Mouse (Mus musculus) forebrain, embryonic 14.5 days (tissue): ENCODE data around the gene Pop5. TPM values are rescaled to one million over a fixed set of nuclear protein-coding genes. Genes with fewer than 3 reads are reported as not detected.

Source experiments
- ATAC-seq: fragments of 200-750 bp; cut with Nextera tagmentation; 2 replicates; pipeline ENCODE4 v1.8.0; 2017; ENCODE audit warnings: mild to moderate bottlenecking, moderate library complexity
- DNase-seq: peaks from one replicate; pipeline ENCODE4 v3.0.0-alpha.2; 2015; ENCODE audit warnings: low spot score
- H3K27ac ChIP-seq: fragments of 300-500 bp; sonication (generic); 2 replicates; pipeline ENCODE4 v1.5.1; 2014; ENCODE audit warnings: low read depth, mild to moderate bottlenecking, control low read depth, low read length, moderate library complexity
- H3K27me3 ChIP-seq: fragments of 300-500 bp; sonication (generic); replicated peaks from 2 replicates; pipeline ENCODE4 v1.6.1; 2014; ENCODE audit warnings: low read length, control low read depth, mixed read lengths; ENCODE audit not compliant: control insufficient read depth, insufficient read depth
- H3K36me3 ChIP-seq: fragments of 300-500 bp; sonication (generic); 2 replicates; pipeline ENCODE4 v1.6.1; 2014; ENCODE audit warnings: low read length, control low read depth; ENCODE audit not compliant: control insufficient read depth, insufficient read depth
- H3K4me1 ChIP-seq: fragments of 300-500 bp; sonication (generic); 2 replicates; pipeline ENCODE4 v1.6.1; 2014; ENCODE audit warnings: antibody characterized with exemption, low read length, control low read depth; ENCODE audit not compliant: control insufficient read depth, insufficient read depth
- H3K4me2 ChIP-seq: fragments of 300-500 bp; sonication (generic); 2 replicates; pipeline ENCODE4 v1.6.1; 2014; ENCODE audit warnings: mild to moderate bottlenecking, control low read depth, low read length
- H3K4me3 ChIP-seq: fragments of 300-500 bp; sonication (generic); 2 replicates; pipeline ENCODE4 v1.5.1; 2014; ENCODE audit warnings: low read depth, low read length, control low read depth
- H3K9ac ChIP-seq: fragments of 300-500 bp; sonication (generic); 2 replicates; pipeline ENCODE4 v1.6.1; 2014; ENCODE audit warnings: mild to moderate bottlenecking, low read length, control low read depth, moderate library complexity
- H3K9me3 ChIP-seq: fragments of 300-500 bp; sonication (generic); replicated peaks from 2 replicates; pipeline ENCODE4 v1.6.1; 2016; ENCODE audit warnings: low read length, control low read depth, mixed read lengths; ENCODE audit not compliant: control insufficient read depth
- WGBS: fragments of 180-500 bp; shearing (Covaris S2); extraction: QIAGEN DNeasy Blood & Tissue Kit; methylation state at CpG from one replicate; pipeline ENCODE4 v1.1.7; 2014; 5-methylcytosine and 5-hydroxymethylcytosine counted together
- polyA plus RNA-seq: library from polyadenylated mRNA; unstranded; fragments of >200 nt; fragmentation: Nextera tagmentation; extraction: Ambion mirVana; gene quantifications from 2 replicates; pipeline ENCODE4 v1.2.1, GENCODE M21; 2014

Gene Pop5
- polyA plus RNA-seq, 1 experiment from 2014 or later: 105 TPM

DNA sequence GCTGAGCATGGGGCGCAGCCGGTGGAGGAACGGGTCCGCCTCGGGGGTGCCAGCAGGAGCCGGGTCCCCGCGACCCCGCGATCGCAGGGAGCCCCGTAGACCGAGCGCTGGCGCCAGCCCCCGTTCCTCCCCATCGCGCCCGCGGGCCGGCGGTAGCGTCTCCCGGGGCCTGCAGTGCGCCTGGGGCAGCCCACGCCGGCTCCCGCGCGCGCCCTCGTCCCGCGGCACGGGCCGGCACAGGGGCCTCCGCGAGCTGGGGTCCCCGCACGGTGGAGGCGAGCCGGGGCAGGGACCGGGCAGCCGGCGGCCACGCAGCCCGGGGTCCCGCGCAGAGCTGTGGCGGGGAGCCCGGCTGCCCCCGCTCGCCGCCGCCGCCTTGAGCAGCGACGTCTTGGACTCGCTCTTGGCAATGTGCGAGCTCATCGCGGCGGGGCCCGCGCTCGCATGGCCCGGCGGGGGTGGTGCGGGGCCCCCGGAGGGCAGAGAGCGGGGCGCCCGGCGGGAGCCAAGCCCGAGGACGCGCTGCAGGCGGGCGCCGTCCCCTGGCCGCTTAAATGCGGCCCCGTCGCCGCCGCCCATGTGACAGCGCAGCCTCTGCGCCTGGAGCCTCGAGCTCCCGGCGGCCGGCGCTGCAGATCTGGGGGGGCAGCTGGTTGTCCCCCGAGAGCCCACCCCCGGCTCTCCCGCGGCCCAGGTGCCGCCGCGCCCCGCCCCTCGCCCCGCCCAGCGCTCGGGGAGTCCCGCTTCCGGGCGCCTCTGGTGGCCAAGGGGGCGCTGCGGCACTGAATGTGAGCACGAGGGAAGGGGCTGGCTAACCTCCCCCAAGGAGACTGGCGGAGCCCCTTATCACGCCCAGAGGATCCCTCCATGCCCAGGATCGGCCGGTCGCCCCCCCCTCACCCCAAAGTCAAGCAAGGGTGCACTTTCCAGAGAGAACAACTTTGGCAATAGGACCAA is 41.7 kb upstream of the Pop5 start, which contains the start of gene Cabp1:
Gene Cabp1 (minus strand): TSS at position 713 of the 957 bp plus-strand sequence.
- H3K36me3 ChIP-seq: no peaks in the 10 kb centered on the region
- H3K27me3 ChIP-seq: peaks cover 33% of the 10 kb centered on the region
- peak; percentile 76 for ATAC-seq

DNA sequence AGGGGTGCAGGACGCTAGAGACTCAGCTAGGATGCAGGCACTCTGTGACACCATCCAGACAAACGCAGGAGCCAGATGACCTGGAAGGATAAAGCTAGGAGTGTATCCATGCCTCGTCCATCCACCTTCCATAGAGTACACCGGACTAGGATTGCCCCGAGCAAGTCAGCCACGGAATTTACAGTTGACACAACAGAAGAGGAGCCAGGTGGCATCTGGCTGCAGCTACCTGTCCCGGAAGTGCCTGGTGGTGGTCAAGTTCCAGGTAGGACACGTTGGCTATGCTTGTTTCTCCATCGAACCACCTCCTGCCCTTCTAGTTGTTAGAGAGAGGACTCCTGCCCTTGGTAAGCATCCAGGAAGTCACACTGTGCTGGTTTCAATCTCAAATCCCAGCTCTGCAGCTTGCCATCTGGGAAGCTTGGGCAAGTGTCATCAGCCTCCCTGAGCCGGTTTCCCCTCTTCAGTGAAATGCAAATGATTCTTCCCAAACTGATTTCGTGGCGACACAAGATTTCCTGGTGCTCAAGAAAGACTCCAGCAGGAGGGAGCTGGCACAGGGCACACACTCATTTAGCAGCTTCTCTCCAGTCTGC is 40.9 kb upstream of the Pop5 start:
- H3K36me3 ChIP-seq: no peaks in the 10 kb centered on the region
- peak overlapping the region; percentile 100 for H3K4me2 ChIP-seq
- H3K27ac ChIP-seq: peak overlapping the region; percentile 52; the same call in 1 of the 2 replicates
- peaks cover 17% of the 10 kb centered on the region for H3K4me1 ChIP-seq
- H3K9me3 ChIP-seq: no peaks in the 10 kb centered on the region
- WGBS: 5% methylated on average over 12 of the region's 12 CpGs
- no peak overlapping the region for H3K9ac ChIP-seq
- peak overlapping the region; percentile 63 for H3K4me3 ChIP-seq
- peak; percentile 50 for DNase-seq
- H3K27me3 ChIP-seq: peaks cover 33% of the 10 kb centered on the region
- ATAC-seq: peak; percentile 22; the same call in 1 of the 2 replicates

More for the DNA sequence above, 41.7 kb upstream of the Pop5 start, which contains the start of gene Cabp1:
- WGBS: under 1% methylated on average over 68 of the region's 116 CpGs
- peak within 1 kb of the TSS; percentile 71 for H3K9ac ChIP-seq
- no peaks in the 10 kb centered on the region for H3K9me3 ChIP-seq
- peaks cover 17% of the 10 kb centered on the region for H3K4me1 ChIP-seq
- H3K4me3 ChIP-seq: peak within 1 kb of the TSS; percentile 63
- peak within 1 kb of the TSS; percentile 52; the same call in 1 of the 2 replicates for H3K27ac ChIP-seq
- DNase-seq: peak; percentile 84
- H3K4me2 ChIP-seq: peak within 1 kb of the TSS; percentile 100

DNA sequence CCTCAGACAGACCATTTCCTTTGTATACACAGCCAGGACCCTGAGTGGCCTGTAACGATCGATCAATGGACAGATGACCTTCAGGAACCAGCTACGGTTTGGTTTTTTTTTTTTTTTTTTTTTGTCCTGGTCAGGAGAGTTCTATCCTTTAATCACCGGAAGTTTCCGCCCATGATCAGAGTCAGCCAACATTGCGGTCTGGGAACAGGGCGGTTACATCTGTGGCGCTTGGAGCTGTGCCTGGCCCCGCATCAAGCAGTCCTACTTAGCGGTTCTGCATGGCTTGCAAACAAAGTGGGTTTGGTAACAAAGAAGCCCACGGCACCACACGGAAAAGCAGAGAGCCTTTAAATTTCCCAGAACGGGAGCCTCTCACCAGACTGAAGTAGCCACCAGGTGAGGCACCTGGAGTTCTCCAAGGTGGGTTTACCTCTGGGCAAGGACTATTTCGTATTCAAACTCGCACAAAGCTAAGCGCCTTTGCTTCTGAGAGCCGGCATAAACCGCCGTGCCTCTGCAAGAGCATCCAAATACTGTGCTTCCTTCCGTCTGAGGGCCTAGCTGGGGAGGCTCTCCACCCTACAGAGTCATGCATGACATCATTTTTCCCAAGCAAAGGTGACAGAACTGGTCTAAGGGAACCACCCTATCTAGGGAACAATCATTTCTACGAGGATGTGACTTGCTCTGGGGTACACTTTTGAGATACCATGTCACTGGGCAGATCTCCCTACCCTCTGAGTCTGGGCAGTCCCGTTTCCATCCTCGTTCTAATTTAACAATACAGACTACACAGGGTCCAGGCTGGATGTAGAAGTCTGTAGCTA is 31.7 kb upstream of the Pop5 start:
- H3K4me3 ChIP-seq: peak overlapping the region; percentile 20
- no peaks in the 10 kb centered on the region for H3K9me3 ChIP-seq
- H3K27ac ChIP-seq: peak overlapping the region; percentile 73
- peak overlapping the region; percentile 46 for H3K4me2 ChIP-seq
- no peaks in the 10 kb centered on the region for H3K27me3 ChIP-seq
- DNase-seq: peak; percentile 71
- peak; percentile 71 for ATAC-seq
- no peaks in the 10 kb centered on the region for H3K36me3 ChIP-seq
- H3K4me1 ChIP-seq: peaks cover 12% of the 10 kb centered on the region
- peak overlapping the region; percentile 57 for H3K9ac ChIP-seq
- WGBS: 11% methylated on average over 23 of the region's 23 CpGs

DNA sequence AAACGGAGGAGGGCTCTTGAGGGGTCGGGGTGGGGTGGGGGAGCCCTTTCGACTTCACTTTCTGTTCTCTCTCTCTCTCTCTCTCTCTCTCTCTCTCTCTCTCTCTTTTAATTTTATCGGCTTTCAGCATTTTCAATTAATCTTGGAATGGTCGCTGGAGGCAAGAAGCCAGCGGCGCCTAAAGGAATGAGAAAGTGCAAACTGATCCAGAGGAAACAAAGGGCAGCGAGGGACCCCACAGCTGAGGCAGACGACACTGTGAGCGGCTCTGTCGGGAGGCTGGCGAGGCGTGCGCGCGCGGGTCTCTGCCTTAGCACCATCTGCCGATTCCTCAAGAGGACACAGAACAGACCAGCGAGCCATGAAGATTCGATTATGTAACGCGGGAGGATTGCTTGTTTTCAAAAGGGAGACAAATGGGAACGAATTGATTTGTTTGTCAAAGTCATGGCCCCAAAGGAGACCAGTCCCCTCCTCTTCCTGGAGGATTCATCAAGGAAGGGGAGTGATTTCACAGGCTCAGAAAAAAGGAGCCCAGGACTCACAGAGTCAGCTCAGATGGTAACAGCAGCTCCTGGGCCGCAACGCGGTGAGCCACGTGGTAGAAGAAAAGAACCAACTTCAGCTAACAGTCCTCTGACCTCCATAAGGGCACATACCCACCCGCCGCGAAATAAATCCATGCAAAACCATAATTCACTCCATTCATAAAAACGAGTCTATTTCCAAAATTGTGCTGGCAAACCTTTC is 30.9 kb upstream of the Pop5 start:
- DNase-seq: peak; percentile 80
- Histone ChIP-seq H3K4me1 (peaks cover 12% of the 10 kb centered on the region), H3K27ac (peak overlapping the region; percentile 73), H3K9ac (peak overlapping the region; percentile 57), H3K9me3 (no peaks in the 10 kb centered on the region), H3K4me2 (peak overlapping the region; percentile 46), H3K27me3 (no peaks in the 10 kb centered on the region), H3K36me3 (no peaks in the 10 kb centered on the region), H3K4me3 (peak overlapping the region; percentile 20)
- ATAC-seq: peak; percentile 90
- 4% methylated on average over 31 of the region's 31 CpGs for whole genome bisulfite sequencing

DNA sequence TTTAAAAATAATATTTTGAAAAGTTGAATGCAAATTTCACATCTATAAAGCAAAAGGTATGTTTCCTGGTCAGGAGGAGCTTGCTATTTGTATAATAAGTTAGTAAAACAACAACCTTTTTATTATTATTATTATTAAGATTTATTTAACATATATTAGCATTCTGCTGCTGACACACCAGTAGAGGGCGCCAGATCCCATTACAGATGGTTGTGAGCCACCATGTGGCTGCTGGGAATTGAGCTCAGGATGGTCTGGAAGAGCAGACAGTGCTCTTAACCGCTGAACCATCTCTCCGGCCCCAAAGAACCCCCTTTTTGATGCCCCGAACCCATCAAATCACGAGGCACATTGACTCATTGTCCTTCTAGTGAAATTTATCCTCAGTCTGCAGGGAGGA is 28.4 kb upstream of the Pop5 start:
- WGBS: 59% methylated on average over 5 of the region's 5 CpGs
- Histone ChIP-seq H3K4me2 (no peak overlapping the region), H3K9me3 (no peaks in the 10 kb centered on the region), H3K4me3 (no peak overlapping the region), H3K36me3 (no peaks in the 10 kb centered on the region), H3K27me3 (no peaks in the 10 kb centered on the region), H3K27ac (no peak overlapping the region; the same call in 1 of the 2 replicates), H3K9ac (no peak overlapping the region), H3K4me1 (peaks cover 12% of the 10 kb centered on the region)
- ATAC-seq (no peak), DNase-seq (no peak)

DNA sequence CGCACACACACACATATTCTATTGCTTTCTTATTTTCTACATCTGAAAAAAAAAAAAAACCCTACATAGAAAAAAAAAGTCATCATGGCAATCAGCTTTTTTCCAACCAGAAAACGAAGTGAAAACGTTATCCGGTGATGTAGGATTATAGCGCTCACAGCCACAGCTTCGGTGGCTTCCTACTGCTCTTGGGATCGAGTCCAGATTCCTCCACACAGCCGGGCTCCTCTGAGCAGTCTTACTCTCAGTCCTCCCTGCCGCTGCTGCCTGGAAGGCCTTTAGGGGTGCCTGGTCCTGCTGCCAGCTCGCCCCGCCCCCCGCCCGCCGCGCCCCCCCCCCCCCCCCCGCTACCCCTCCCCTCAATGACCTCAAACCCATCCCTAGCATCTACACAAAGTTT is 27.7 kb upstream of the Pop5 start:
- H3K4me3 ChIP-seq: no peak overlapping the region
- ATAC-seq (no peak), DNase-seq (peak; percentile 52)
- no peaks in the 10 kb centered on the region for H3K27me3 ChIP-seq
- no peak overlapping the region for H3K9ac ChIP-seq
- no peaks in the 10 kb centered on the region for H3K36me3 ChIP-seq
- no peaks in the 10 kb centered on the region for H3K9me3 ChIP-seq
- 11% methylated on average over 10 of the region's 16 CpGs for WGBS
- 0 out of 2 replicates have a peak overlapping the region, but pooled peaks have one; percentile 44 for H3K27ac ChIP-seq
- H3K4me2 ChIP-seq: no peak overlapping the region
- peaks cover 12% of the 10 kb centered on the region for H3K4me1 ChIP-seq

DNA sequence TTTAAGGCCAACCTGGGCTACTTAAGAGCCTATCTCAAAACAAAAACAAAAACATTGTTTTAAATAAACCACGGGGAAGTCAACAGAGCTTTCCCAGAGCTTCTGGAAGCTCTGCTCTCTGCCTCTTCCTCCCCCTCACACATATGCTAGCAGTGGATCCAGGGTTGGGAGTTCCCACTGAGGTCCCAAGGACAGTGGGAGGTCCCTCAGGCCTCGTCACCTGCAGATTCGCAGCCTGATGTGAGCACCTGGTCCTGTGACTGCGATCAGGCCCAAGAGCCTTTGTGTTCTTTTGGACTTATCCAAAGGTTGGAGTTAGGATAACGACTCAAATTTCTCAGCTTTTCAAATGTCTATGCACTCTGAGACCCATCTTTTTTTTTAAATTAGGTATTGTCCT is 27.0 kb upstream of the Pop5 start:
- Histone ChIP-seq H3K4me2 (no peak overlapping the region), H3K4me1 (peaks cover 12% of the 10 kb centered on the region), H3K9ac (no peak overlapping the region), H3K36me3 (no peaks in the 10 kb centered on the region), H3K27me3 (no peaks in the 10 kb centered on the region), H3K4me3 (no peak overlapping the region), H3K27ac (0 out of 2 replicates have a peak overlapping the region, but pooled peaks have one; percentile 44), H3K9me3 (no peaks in the 10 kb centered on the region)
- 72% methylated on average over 5 of the region's 5 CpGs for WGBS
- DNase-seq (no peak), ATAC-seq (no peak)

DNA sequence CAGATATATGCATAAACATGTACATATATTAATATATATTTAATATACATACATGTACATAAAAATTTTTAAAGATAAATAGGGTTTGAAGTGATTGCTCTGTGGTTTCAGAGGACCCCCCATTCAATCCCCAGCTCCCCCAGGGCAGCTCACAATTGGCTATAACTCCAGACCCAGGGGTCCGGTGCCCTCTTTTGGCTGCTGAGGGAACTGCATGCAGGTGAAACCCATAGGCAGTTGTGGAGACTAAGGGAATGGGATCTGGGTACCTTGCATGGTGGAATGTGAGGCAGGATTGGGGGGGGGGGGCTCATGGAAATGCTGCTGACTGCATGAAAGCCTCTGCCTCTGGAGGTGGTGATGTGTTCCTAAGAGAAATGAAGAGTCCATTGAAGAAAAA is 25.3 kb upstream of the Pop5 start:
- Histone ChIP-seq H3K9ac (no peak overlapping the region), H3K4me1 (peaks cover 2% of the 10 kb centered on the region; the same call in 1 of the 2 replicates), H3K4me3 (no peak overlapping the region), H3K9me3 (no peaks in the 10 kb centered on the region), H3K27ac (no peak overlapping the region), H3K27me3 (no peaks in the 10 kb centered on the region), H3K36me3 (no peaks in the 10 kb centered on the region), H3K4me2 (no peak overlapping the region)
- WGBS: 16% methylated on average over 1 of the region's 1 CpGs
- DNase-seq (no peak), ATAC-seq (no peak)
